Mouse (Mus musculus) lung, adult 18-20 months (tissue): ENCODE measurements around the gene Nrip1.

Experiments used
- DNase-seq, 2 experiments: peaks; one replicate each; pipeline ENCODE4 v3.0.0; 2022; ENCODE audit warnings: mixed read lengths in 2 of 2

The Nrip1 gene

GRCm38 (mm10) chr16:76312887-76313420 lies 60.7 kb downstream of the Nrip1 start:
- DNase-seq = no peak

- no peak for DNase-seq
Observed at GRCm38 (mm10) chr16:76310791-76311190, 62.8 kb downstream of the Nrip1 start.

- no peak for DNase-seq
Observed at GRCm38 (mm10) chr16:76310286-76310685, 63.3 kb downstream of the Nrip1 start.

- no peak for DNase-seq
Observed at GRCm38 (mm10) chr16:76309280-76309679, 64.3 kb downstream of the Nrip1 start.

- DNase-seq = no peak
Observed at GRCm38 (mm10) chr16:76307039-76307438, 66.6 kb downstream of the Nrip1 start.

- DNase-seq = no peak
Observed at GRCm38 (mm10) chr16:76306446-76306845, 67.2 kb downstream of the Nrip1 start.

GRCm38 (mm10) chr16:76303436-76303835 lies 70.2 kb downstream of the Nrip1 start:
- no peak for DNase-seq

- no peak for DNase-seq
Observed at GRCm38 (mm10) chr16:76301728-76302050, 71.9 kb downstream of the Nrip1 start.

- no peak for DNase-seq
Observed at GRCm38 (mm10) chr16:76301037-76301727, 72.4 kb downstream of the Nrip1 start.

- no peak for DNase-seq
Observed at GRCm38 (mm10) chr16:76300452-76300851, 73.2 kb downstream of the Nrip1 start.

GRCm38 (mm10) chr16:76299511-76299910 lies 74.1 kb downstream of the Nrip1 start:
- no peak for DNase-seq

GRCm38 (mm10) chr16:76295322-76295721 lies 78.3 kb downstream of the Nrip1 start:
- DNase-seq = no peak

- DNase-seq = no peak
Observed at GRCm38 (mm10) chr16:76294550-76294949, 79.1 kb downstream of the Nrip1 start.

GRCm38 (mm10) chr16:76293765-76294463 lies 79.7 kb downstream of the Nrip1 start:
- no peak for DNase-seq

GRCm38 (mm10) chr16:76293176-76293575 lies 80.5 kb downstream of the Nrip1 start:
- DNase-seq = no peak

- no peak for DNase-seq
Observed at GRCm38 (mm10) chr16:76292656-76293055, 81.0 kb downstream of the Nrip1 start.

- no peak for DNase-seq
Observed at GRCm38 (mm10) chr16:76291366-76291765, 82.3 kb downstream of the Nrip1 start.

- no peak for DNase-seq
Observed at GRCm38 (mm10) chr16:76289495-76289894, 84.1 kb downstream of the Nrip1 start.

- DNase-seq = no peak
Observed at GRCm38 (mm10) chr16:76283796-76284195, 89.8 kb downstream of the Nrip1 start.

- no peak for DNase-seq
Observed at GRCm38 (mm10) chr16:76281850-76282249, 91.8 kb downstream of the Nrip1 start.

GRCm38 (mm10) chr16:76280365-76280764 lies 93.3 kb downstream of the Nrip1 start:
- DNase-seq = no peak

GRCm38 (mm10) chr16:76276271-76276670 lies 97.4 kb downstream of the Nrip1 start:
- no peak for DNase-seq

- no peak for DNase-seq
Observed at GRCm38 (mm10) chr16:76275584-76275983, 98.0 kb downstream of the Nrip1 start.

GRCm38 (mm10) chr16:76275166-76275565 lies 98.5 kb downstream of the Nrip1 start:
- DNase-seq = no peak
